In the genomic region with DNA sequence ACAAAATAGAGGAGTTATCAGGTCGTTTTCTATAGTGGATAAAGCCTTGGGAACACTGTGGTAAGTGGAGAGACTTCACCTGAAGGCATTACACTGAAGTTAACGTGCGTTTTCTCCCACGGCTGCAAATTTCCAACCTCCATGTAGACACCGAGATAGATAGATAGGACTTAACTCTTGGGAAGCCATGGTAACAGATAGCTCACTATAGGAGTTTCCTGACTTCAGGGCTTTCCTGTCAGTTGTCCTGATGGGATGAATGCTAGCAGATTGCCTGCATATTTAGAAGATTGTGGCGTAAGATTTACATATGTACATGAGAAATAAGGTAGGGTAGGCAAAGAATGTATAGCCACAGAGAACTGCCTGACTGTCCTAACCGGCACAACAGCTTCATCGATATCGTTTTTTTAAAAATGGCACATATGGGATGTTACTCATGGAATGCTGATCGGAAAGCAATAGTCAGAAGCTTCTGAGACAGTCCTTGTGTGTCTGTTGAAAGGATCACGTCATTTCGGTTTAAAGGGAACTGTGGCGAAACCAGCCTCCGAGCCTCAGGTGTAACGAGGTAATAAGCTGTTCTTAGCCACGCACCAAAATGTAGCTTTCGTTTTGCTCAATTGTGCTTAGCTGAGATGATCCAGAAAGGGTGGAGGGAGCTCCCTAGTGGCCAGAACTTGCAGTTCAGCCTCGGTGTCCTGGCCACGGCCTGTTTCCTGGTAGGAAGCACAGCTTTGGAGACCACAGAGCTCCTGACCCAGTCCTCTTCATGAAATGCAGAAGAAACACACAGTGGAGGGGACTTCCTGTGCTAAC, we compare ENCODE assay signal across 8 mouse cellular contexts.
DNase-seq lines count a peak whose midpoint lies in the region; ATAC-seq lines count a peak whose summit lies in the region.

No protein-coding gene starts in this region.

- no peaks in the 10 kb centered on the region for H3K27me3 ChIP-seq in intestine, embryonic 14.5 days (replicated peaks; ENCODE audit: control insufficient read depth, insufficient read depth, low read length)

- H3K4me1 ChIP-seq in intestine, embryonic 14.5 days (replicated peaks; ENCODE audit: control insufficient read depth, insufficient read depth, low read length), result no peaks in the 10 kb centered on the region

- WGBS in intestine, embryonic 14.5 days, result 43% methylated on average over 19 of the region's 19 CpGs

- H3K27ac ChIP-seq in intestine, embryonic 14.5 days (ENCODE audit: low read depth), result no peak overlapping the region

- H3K9me3 ChIP-seq in intestine, embryonic 14.5 days (ENCODE audit: control insufficient read depth, low read length), result no peaks in the 10 kb centered on the region

- H3K9ac ChIP-seq in intestine, embryonic 14.5 days (ENCODE audit: low read length), result no peak overlapping the region

- peak; percentile 81 to 94 for DNase-seq in adrenal gland, adult (ENCODE audit: inconsistent age in 2 of 2, low spot score in 1 of 2)
- DNase-seq in embryo, embryonic 11 days, result peak; percentile 86
- DNase-seq in gastrocnemius, postnatal 25 days, result peak; percentile 66
- peak; percentile 90 for DNase-seq in intestine, embryonic 14.5 days (ENCODE audit: low spot score)
- DNase-seq in left cerebral cortex, postnatal 14 days (ENCODE audit: low spot score in 2 of 2), result peak; percentile 88 to 90
- peak; percentile 79 for DNase-seq in mesoderm, embryonic 11.5 days (ENCODE audit: low read depth, low spot score)
- DNase-seq in right cerebral cortex, postnatal 36 days (ENCODE audit: low spot score in 2 of 2), result peak; percentile 79
- peak; percentile 72 for DNase-seq in yolk sac, embryonic 10.5 days (ENCODE audit: low spot score)

- peak overlapping the region; percentile 32 for H3K4me3 ChIP-seq in intestine, embryonic 14.5 days (ENCODE audit: low read depth, low read length)

- intact Hi-C loops in left cerebral cortex, postnatal 14 days (cut with DNase I), result loop anchor here (5.0 kb wide), 1 partner anchor 401 kb away; no protein-coding TSS in a partner anchor

- peak; percentile 81 for ATAC-seq in intestine, embryonic 14.5 days (replicated peaks; ENCODE audit: low FRiP score, low TSS enrichment, low read depth)

- peak overlapping the region; percentile 54 for H3K4me2 ChIP-seq in intestine, embryonic 14.5 days (ENCODE audit: low read length)

- H3K36me3 ChIP-seq in intestine, embryonic 14.5 days (ENCODE audit: control insufficient read depth, insufficient read depth, low read length), result no peaks in the 10 kb centered on the region
